Mouse (Mus musculus): ENCODE measurements at regions not wholly inside any gene's neighbourhood (a gene's known extent, or its start where the extent isn't known, plus 50 kb on each side); places are given as distances from the start of the nearest gene placed in this dataset.
"Not testable (repeated sequence)": the region's sequence is repeated elsewhere in the genome, so short reads cannot be mapped to it uniquely, and the experiment has no call there.

DNA sequence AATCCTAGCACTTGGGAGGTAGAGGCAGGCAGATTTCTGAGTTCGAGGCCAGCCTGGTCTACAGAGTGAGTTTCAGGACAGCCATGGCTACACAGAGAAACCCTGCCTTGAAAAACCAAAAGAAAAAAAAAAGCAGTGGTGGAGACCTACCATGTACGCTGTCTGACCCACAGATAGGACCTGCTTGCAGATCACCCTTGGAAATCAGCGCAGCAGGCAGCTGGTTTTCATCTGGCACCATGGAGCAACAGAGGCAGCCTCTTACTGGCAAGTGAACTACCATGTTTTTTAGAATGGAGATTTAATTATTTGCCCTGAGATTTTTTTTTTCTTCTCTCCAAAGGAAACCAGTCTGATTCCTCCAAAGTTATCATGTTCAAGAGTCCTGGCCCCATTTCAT, 150.8 kb upstream of the Mpdz start:
- TF ChIP-seq POLR2A (IDR thresholded peaks at IDR 0.05; ENCODE audit: insufficient read depth, low read depth, low read length); CTCF (IDR thresholded peaks at IDR 0.05): not testable (repeated sequence)
